Mouse (Mus musculus) MN1 (cell line): ENCODE data around the gene Arf6.
"Not testable (repeated sequence)": the region's sequence is repeated elsewhere in the genome, so short reads cannot be mapped to it uniquely, and the experiment has no call there.

Source experiments
- DNase-seq: peaks from one replicate; pipeline ENCODE4 v3.0.0-alpha.2; 2016; ENCODE audit warnings: low spot score

Gene Arf6

DNA sequence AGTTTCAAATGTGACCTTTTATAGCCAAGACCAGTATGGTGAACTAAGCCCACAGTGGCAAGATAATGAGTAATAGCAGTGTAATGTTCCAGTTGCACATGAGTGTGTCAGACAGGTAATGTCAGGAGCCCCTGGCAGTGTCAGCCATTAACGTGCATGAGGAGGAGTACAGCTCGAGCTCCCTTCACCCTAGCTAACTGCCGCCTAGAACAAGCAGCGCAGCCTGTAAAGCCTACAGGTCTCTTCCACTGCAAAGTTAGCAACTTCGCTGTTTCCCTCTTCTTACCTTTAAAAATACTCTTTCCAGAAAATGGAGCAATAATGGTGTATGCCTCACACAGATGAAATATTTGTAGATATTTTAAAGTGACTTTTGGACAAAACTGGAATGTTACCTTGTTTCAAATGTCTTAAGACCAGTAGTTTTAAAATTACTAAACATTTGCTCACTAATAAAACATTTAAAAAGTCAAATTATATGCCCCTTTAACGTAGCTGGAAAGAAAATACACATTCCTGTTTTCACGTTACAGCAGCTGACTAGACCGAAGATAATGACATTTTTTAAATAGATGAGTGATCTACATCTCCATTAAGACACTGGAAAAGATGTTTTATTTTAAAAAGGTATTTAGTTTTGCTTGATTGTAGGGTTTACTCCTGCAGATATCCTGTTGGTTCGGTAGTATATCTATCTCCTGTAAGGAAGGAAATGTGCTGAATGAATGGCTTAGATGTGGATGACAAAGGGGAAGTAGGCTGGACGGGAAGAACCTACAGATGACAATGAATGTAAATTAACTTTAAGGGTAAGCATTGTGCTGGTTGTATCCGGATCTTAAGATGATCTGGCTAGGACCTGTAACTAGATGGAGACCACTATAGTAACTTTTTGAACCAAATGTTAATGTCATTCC lies 2.2 kb downstream of the Arf6 start:
- peak; percentile 42 for DNase-seq

DNA sequence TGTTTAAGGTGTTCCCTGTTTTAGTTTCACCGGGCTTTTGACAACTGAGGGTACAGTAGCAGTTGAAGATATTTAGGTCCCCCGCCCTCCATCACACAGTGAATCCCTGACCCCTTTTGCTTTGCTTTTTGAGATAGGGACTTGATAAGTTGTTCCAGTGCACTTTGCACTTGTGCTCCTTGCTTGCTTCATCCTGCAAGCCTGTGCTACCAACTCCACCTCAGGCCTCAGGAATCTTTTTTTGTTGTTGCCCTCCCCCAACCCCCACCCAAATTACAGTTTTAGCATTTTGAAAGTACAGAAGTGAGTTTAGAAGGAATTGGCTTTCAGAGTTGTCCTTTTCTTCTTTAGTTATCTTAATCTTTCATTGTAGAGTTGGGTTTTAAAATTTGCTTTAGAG lies 4.2 kb downstream of the Arf6 start:
- DNase-seq, result no peak

DNA sequence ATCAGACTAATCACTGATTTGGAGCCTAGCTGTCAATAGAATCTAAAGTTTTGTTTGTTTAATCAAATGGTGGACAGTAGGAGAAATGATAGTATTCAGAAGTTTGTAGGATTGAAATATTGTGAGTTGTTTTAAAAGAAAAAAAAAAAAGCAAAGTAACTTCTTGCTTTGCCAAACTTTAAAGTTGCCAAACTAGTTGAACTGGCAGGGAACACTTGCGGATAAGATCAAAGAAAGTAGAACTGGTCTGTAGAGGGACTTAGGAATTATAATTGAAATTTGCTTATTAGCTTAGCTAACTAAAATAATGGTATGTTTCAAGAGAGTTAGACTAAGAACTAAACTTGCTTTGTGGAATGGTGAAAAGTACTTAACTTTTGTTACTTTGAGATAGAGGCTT lies 5.2 kb downstream of the Arf6 start:
- no peak for DNase-seq

DNA sequence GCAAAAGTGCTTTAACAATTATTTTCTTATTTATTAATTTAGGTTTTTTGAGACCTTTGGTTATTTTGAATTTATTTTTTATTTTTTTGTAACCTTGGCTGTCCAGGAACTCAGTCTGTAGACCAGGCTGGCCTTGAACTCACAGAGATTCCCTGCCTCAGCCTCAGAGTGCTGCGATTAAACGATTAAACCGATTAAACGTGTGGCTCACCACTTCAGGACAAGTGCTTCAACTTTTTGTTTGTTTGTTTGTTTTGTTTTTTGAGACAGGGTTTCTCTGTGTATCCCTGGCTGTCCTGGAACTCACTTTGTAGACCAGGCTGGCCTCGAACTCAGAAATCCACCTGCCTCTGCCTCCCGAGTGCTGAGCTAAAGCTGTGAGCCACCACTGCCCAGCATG lies 5.7 kb downstream of the Arf6 start:
- DNase-seq, result not testable (repeated sequence)

DNA sequence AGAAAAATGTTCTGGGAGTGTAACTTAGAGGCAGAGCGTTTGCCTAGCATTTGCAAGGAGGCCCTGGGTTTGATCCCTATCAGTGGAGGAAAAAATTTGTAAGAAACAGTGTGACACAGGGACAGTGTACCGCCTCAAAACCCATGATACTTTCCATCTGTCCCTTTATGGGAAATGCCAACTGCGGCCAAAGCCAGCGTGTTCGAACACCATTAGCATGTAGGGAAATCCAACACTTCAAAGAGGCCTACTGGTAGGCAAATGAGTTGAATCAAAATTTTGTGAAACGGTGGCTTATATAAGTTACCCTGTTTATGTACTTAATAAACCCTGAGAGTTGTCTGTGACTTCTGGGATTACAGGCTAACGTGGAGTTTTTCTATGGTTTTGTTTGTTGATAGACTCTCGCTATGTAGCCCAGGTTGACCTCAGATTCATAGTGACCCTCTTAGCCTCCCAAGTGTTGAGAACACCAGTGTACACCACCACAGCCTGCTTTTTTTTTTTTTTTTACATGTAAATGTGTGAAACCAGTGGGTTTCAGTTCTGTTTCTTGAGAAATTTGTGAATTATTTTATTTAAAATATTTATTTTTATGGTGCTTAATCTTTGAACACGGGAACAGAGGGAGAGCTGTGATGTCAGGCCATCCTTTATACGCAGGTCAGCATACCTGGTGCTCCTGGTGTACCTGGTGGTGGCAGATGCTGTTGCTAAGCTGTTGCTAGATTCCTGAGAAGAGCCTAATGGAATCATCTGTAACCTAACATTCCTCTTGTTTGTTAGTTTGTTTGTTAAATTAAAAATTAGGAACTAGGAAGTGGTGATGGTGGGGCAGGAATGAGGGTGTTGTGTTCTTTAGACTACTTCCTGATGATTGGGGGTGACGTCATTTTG lies 6.9 kb downstream of the Arf6 start:
- no peak for DNase-seq

DNA sequence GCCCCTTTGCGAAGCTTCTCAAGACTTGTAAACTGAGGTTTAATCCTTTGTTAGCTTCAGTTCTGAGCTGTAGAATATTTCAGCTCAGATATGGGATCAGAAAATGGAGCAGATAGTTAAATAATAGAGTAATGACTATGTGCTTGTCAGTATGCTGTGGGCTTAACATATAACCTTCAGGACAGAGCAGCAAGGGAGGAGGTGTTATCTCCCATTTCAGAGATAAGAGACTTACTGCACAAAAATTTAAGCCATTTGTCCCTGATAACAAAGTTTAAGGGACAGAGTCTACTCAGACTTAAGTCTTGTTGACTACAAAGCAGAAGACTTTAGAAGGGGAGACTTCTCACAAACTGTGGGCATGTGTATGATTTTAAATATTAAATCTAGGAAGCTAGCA lies 10.9 kb downstream of the Arf6 start:
- DNase-seq, result no peak

DNA sequence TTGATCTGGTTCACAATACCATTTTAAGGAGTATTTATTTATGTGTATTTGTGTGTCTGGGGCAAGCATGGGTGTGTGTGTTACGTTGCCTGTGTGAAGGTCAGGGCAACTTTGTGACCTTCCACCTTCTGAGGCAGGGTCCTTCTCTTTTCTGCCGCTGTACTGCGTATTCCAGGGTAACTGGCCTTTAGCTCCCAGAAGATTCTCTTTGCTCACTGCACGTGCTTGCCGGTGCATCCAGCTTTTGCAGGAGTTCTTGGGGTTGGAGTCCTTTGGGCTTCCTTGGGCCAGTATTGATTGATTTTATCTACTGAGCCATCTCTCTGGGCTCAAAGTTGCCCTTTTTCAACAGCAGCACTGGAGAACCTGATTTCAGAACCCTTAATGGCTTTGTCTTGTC lies 12.7 kb downstream of the Arf6 start:
- DNase-seq, result no peak

DNA sequence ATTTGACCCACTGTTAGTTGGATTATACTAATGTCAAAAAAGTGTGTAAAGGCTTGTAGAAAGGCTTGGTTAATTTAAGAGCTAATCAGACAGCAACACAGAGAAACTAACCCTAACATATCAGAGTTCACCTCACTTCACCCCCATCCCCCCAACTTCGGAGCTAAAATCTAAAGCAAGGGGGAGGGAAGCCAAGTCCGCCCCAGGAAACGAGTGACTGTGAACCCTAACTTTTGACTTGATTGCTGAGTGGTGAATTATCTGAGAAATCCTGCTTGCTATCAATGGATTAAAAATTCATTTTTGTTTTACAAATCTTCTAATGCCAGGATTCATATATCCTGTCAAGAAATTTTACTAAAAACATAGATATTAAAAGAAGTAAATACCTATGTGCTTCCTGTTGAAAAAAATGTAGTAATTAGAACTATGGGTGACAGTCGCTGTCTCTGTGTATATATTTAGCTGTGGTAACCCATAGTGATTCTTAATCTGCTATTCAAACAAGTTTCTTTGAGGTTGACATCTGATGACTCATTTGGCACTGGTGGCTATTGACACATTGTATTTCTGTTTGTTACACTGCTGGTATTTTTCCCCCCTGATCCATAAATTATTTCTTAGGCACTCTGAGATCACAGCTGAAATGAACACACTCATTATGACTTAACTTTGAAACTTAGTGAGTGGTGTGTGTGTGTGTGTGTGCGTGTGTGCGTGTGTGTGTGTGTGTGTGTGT lies 13.8 kb downstream of the Arf6 start:
- DNase-seq, result peak; percentile 46

DNA sequence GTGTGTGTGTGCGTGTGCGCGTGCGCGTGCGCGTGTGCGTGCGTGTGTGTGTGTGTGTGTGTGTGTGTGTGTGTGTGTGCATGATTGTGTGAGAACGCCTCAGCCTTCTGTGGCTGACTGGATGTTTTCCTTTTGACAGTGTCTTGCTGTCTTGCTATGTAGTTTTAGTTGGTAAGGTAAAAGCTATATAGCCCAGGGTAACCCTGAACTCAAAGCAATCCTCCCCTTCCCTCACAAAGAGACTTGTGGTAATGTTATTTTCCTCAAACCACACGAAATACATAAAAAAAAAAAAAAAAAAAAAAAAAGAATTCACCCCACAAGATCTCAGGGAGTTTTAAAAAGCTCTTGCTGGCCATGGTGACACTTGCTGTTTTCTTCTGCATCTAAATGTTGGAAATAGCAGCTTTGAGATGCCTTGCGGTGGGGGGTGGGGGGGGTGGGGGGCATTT lies 14.4 kb downstream of the Arf6 start:
- not testable (repeated sequence) for DNase-seq

DNA sequence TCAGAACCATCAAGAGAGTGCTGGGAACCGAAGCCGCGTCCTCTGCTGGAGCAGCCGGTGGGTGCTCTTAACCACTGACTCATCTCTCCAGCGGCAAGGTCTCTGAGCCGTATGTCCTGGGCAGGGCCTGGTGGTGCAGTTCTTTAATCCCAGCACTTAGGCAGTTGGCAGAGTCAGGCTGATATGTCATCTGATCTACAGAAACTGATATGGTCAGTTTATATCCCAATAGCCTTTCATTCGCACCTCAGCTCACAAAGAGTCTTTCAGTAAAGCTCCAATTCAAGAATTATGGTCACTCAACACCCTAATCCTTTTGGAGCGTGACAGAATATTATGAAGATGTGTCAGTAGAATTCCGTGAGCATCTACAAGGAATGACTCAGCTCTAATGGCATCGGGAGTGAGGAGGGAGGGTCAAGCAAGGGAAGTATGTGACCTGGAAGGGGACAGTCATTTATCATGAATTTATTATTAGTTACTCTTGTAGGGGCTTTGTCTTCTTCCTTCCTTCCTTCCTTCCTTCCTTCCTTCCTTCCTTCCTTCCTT lies 16.4 kb downstream of the Arf6 start:
- peak; percentile 30 for DNase-seq

DNA sequence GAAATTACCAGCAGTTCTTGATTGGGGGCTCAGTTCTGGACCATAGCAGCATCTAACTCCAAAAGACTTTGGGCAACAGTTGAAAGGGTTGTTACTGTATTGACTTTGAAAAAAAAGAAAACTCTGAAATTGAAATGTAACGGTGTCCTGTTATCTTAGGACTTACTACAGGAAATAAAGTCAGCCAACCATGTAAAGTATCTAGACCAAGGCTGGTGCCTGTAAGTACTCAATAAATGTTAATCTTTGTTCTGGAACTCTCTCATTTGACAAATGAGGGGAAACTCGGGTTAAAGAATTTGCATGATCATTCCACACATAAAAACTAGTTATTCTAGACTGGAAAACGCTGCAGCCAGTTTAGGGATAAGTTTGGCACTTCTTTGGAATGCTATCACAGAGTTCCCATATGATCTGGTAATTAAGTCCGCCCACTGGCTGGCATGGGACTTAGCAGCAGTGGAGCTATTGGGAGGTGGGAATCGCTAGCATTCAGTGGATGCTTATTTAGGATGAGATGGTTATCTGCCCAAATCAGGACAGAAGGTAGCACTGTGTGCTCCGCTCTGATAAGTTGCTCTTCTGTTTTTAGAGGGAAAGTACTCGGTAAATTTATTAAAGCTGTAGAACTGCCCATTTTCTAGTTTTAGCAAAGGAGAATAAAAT lies 17.5 kb downstream of the Arf6 start:
- DNase-seq, result no peak

DNA sequence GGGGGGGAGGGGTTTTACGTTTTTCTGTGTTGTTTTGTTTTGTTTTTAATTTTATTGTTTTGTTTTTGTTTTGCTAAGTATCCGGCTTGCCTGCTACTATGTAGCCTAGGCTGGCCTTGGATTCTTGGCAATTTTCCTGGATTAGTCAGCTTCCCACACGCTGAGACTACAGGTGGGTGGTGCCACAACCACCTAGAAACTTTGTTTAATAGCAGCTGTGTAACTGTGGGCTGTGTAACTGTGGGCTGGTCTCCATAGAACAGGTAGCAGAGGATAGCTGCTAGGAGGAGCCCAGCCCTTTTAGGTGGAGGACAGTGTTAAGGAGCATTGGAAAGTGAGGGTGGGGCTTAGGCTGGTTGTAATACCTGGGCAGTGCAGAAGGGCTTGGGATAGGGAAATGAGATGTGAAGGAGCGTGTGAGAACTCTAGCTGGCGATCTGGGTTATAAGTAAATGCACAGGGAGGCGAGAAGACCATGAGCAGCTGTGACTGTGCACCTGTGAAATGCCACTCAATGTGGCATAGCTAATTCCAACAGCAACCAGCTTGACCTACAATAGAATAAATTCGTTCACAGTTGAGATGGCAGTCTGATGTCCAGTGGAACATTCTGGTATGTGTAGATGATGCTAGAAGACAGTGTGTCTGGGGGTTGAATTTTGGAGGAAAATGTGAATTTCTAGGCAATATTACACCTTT lies 18.2 kb downstream of the Arf6 start:
- DNase-seq, result no peak

DNA sequence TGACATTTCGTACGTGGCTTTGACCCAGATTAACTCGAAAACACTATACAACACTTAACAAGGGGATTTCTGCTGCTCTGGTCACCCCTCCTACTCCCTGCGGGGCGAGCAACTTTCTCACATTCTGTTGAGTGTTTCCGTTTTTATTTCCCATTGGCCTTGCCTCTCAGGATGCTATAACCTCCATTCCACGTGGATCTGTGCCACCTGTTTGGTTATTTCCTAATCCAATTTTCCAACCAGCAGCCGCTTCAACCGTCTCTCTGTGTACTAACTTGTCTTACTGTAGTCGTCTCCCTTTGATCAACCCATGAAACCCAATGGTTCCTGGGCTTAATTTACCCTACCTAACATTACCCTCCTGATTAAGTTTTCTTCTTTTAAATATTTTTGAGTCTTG lies 21.1 kb downstream of the Arf6 start:
- no peak for DNase-seq

DNA sequence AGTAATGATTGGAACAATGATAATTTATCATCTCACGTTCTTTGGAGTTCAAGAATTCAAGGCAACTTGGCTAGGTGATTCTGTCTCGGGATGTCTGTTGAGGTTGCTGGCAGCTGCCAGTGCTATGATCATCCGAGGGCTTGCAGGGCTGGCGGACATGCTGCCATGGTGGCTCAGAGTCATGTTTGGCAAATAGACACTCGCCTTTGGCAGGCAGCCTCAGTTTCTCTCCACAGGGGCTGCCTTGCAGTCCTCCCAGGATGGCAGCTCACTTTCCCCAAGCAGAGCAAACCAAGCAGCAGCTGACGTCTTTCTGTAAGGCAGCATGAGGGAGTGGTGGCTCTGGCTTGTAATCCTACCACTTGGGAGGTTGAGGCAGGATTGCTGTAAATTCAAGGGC lies 22.5 kb downstream of the Arf6 start:
- DNase-seq, result no peak

DNA sequence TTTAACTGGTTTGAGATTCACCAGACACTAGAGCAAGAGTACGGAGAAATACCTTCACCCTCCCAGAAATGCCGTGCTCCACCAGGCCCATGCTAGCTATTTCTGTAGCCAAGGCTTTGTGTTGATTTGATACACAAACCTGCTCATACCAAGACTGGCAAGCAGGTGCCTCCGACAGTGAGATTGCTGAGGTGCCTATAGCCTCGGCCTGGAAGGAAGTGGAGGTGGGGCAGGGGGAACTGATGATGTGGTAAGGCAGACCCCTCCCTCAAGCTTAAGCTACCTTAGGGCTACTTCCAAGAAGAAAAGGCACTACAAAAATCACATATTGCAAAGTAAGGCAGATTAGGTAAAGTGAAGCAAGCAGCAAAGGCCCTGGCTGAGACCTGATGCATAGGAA lies 28.4 kb downstream of the Arf6 start:
- DNase-seq, result no peak

DNA sequence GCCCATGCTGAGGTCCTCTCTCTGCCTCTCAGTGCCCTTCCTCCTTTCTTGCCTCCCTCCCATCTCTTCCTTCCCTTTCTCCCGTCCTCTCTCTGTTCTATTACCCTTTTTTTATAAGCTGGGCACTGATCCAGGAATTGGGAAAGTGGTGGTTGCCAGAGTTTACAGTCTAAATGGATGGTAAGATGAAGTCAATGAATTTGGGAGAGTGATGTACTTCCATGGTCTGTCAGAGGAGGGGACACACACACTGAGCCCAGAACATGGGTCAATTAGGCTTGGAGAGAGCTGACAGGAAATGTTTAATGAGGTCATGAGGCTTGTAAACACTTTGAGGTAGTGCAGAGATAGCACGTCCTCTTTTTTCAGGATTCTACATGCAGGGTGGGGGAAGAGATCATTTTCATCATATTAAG lies 28.9 kb downstream of the Arf6 start:
- peak; percentile 26 for DNase-seq

DNA sequence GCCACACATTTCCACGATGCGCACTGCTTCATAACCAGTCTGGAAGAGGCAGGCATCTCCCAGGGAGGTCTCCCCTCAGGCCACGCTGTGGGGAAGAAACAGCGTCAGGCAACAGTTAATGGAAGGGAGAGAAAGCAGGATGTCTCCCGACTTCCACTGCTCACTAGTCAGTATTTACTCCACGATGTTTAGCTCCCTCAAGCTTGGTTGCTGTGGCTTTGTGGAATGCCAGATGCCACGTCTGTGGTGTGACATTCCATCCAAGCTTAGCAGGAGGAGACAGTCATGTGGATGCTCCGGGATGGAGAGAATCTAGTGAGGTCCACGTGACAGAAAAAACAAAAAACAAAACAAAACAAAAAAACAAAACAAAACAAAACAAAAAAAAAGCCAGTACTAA lies 30.1 kb downstream of the Arf6 start:
- no peak for DNase-seq

DNA sequence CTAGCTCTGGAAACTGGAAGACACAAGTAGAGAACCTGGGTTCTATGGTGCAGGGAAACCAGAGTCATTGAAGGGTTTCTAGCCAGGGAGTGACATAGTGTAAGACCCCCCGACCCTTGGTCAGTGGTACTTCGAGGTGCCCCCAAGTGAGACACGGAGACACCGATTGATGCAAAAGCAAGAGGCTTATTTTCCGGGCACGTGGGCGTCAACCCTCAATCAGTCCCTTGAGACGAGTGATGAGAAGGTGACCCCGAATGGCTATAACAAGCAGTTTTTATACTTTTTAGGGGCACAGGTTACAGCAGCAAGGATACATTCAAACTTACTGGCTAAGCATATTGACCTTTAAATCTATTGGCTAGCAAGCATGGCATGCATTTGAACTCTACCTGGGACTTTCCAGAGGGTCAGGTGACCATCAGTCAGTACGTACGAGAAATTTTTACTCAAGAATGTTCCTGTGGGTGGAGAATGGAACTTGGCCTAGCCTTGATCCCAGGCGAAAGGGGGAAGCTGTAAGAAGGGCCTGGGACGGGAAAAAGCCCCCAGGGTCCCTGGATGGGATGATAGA lies 30.7 kb downstream of the Arf6 start:
- no peak for DNase-seq

DNA sequence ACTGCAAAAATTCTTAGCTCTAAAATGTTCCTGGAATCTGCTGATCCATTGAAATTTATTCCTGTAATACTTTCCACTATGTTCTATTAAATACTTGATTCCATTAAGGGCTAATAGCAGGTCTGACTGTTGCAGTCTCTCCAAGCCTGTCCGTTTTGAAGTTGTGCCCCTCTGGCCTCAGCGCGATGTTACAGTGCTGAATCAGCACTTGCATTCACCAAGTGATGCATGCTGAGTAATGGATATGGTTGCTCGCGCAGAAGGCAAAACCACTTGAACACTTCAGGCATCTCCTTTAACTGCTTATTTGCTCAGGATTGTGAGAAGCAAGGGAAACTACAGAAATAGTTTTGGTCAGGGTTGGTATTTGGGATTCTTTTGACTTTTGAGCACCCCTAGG lies 38.8 kb downstream of the Arf6 start:
- no peak for DNase-seq

DNA sequence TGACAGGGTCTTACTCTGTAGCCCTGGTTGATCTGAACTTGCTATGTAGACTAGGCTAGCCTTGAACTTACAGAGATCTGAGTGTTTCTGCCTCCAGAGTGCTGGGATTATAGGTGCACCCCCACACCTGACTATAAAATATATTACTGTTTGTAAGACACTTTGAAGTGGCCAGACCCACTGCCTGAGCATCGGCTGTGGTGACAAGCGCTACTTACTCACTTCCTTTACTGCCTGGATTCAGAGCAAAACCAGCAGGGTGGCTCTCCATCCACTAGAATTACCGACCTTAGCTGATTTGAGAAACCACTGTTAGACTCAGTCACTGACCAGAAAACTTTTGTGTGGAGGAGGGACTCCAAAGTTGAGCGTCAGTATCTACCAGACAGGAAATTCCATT lies 40.0 kb downstream of the Arf6 start:
- DNase-seq, result no peak
